Mouse (Mus musculus) liver, embryonic 11.5 days (tissue): ENCODE results near the gene F2. TPM values are rescaled to one million over a fixed set of nuclear protein-coding genes. Genes with fewer than 3 reads are reported as not detected.

Experiments
- ATAC-seq: fragments of 200-750 bp; cut with Nextera tagmentation; replicated peaks from 2 replicates; pipeline ENCODE4 v1.8.0; 2017; ENCODE audit warnings: moderate number of reproducible peaks, mild to moderate bottlenecking, moderate TSS enrichment, moderate library complexity; ENCODE audit not compliant: low FRiP score
- DNase-seq: peaks from one replicate; pipeline ENCODE4 v3.0.0-alpha.2; 2017; ENCODE audit warnings: low spot score
- H3K27ac ChIP-seq: fragments of 300-500 bp; sonication (generic); 2 replicates; pipeline ENCODE4 v1.5.1; 2014; ENCODE audit warnings: mild to moderate bottlenecking, low read depth, low read length, control low read depth
- H3K27me3 ChIP-seq: fragments of 300-500 bp; sonication (generic); replicated peaks from 2 replicates; pipeline ENCODE4 v1.6.1; 2014; ENCODE audit warnings: low read length, mixed read lengths; ENCODE audit not compliant: control insufficient read depth, insufficient read depth
- H3K36me3 ChIP-seq: fragments of 300-500 bp; sonication (generic); 2 replicates; pipeline ENCODE4 v1.6.1; 2014; ENCODE audit warnings: mild to moderate bottlenecking, low read length, moderate library complexity, mixed read lengths; ENCODE audit not compliant: control insufficient read depth, insufficient read depth
- H3K4me1 ChIP-seq: fragments of 300-500 bp; sonication (generic); replicated peaks from 2 replicates; pipeline ENCODE4 v1.6.1; 2014; ENCODE audit warnings: low read length, mixed read lengths; ENCODE audit not compliant: control insufficient read depth, insufficient read depth
- H3K4me2 ChIP-seq: fragments of 300-500 bp; sonication (generic); 2 replicates; pipeline ENCODE4 v1.6.1; 2014; ENCODE audit warnings: mild to moderate bottlenecking, control low read depth, moderate library complexity
- H3K4me3 ChIP-seq: fragments of 300-500 bp; sonication (generic); 2 replicates; pipeline ENCODE4 v1.5.1; 2014; ENCODE audit warnings: low read depth, low read length, control low read depth
- H3K9ac ChIP-seq: fragments of 300-500 bp; sonication (generic); 2 replicates; pipeline ENCODE4 v1.6.1; 2014; ENCODE audit warnings: low read depth, low read length, control low read depth
- H3K9me3 ChIP-seq: fragments of 300-500 bp; sonication (generic); 2 replicates; pipeline ENCODE4 v1.6.1; 2016; ENCODE audit warnings: low read length, inconsistent platforms, mixed read lengths; ENCODE audit not compliant: control insufficient read depth
- WGBS: fragments of 180-500 bp; shearing (Covaris S2); extraction: QIAGEN DNeasy Blood & Tissue Kit; methylation state at CpG from one replicate; pipeline ENCODE4 v1.1.7; 2014; 5-methylcytosine and 5-hydroxymethylcytosine counted together
- polyA plus RNA-seq: library from polyadenylated mRNA; unstranded; fragments of >200 nt; fragmentation: Nextera tagmentation; extraction: Ambion mirVana; gene quantifications from 2 replicates; pipeline ENCODE4 v1.2.1, GENCODE M21; 2014

The F2 gene
- 124 and 136 TPM in 2 replicates for polyA plus RNA-seq

GRCm38 (mm10) chr2:91636229-91636628 lies at the start of gene F2:
Gene F2 (minus strand): TSS chr2:91636414.
- H3K9me3 ChIP-seq: no peaks in the 10 kb centered on the region
- peak; percentile 43; the same call in 1 of the 2 replicates for ATAC-seq
- no peaks in the 10 kb centered on the region for H3K27me3 ChIP-seq
- H3K9ac ChIP-seq: peak within 1 kb of the TSS; percentile 65
- H3K36me3 ChIP-seq: no peaks in the 10 kb centered on the region
- H3K4me3 ChIP-seq: peak within 1 kb of the TSS; percentile 43
- 79% methylated on average over 8 of the region's 8 CpGs for WGBS
- DNase-seq: no peak
- peak within 1 kb of the TSS; percentile 73 for H3K27ac ChIP-seq
- H3K4me2 ChIP-seq: peak within 1 kb of the TSS; percentile 68
- peaks cover 26% of the 10 kb centered on the region for H3K4me1 ChIP-seq

DNA sequence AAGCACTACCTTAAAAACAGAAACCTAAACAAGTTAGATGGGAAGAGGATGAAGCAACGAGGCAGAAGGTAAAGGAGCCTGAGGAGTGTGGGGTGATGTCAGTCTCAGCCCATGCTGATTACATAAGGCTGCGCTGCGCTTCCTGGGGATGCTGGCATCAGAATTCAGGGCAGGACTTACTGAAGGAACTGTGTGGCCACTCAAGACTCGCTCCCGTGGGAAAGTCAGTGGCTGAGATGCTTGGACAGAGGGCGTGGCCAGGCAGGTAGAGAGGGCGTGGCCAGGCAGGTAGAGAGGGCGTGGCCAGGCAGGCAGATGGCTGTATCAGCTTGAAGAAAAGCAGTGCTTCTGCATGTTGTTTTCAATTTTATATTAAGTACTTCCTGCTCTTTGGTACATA lies 47.7 kb upstream of the F2 start:
- no peaks in the 10 kb centered on the region for H3K4me1 ChIP-seq
- H3K4me3 ChIP-seq: no peak overlapping the region
- H3K4me2 ChIP-seq: no peak overlapping the region
- 84% methylated on average over 8 of the region's 8 CpGs for WGBS
- no peak for ATAC-seq
- H3K36me3 ChIP-seq: peaks cover 6% of the 10 kb centered on the region; the same call in 1 of the 2 replicates
- H3K27ac ChIP-seq: no peak overlapping the region
- H3K9ac ChIP-seq: no peak overlapping the region
- H3K27me3 ChIP-seq: no peaks in the 10 kb centered on the region
- H3K9me3 ChIP-seq: no peaks in the 10 kb centered on the region
- no peak for DNase-seq

- H3K27me3 ChIP-seq: no peaks in the 10 kb centered on the region
- no peak overlapping the region for H3K4me3 ChIP-seq
- 59% methylated on average over 4 of the region's 4 CpGs for WGBS
- no peak overlapping the region for H3K4me2 ChIP-seq
- peaks cover 6% of the 10 kb centered on the region; the same call in 1 of the 2 replicates for H3K36me3 ChIP-seq
- ATAC-seq (peak; percentile 60; the same call in 1 of the 2 replicates), DNase-seq (no peak)
- H3K4me1 ChIP-seq: no peaks in the 10 kb centered on the region
- H3K9ac ChIP-seq: no peak overlapping the region
- no peaks in the 10 kb centered on the region for H3K9me3 ChIP-seq
- H3K27ac ChIP-seq: no peak overlapping the region
Measured at GRCm38 (mm10) chr2:91682850-91683249, 46.6 kb upstream of the F2 start.

- Histone ChIP-seq H3K4me2 (no peak overlapping the region), H3K4me3 (no peak overlapping the region), H3K9me3 (no peaks in the 10 kb centered on the region), H3K36me3 (peaks cover 5% of the 10 kb centered on the region; the same call in 1 of the 2 replicates), H3K9ac (no peak overlapping the region), H3K4me1 (no peaks in the 10 kb centered on the region), H3K27ac (no peak overlapping the region), H3K27me3 (no peaks in the 10 kb centered on the region)
- DNase-seq (no peak), ATAC-seq (no peak)
Measured at GRCm38 (mm10) chr2:91676961-91677360, 40.7 kb upstream of the F2 start.

DNA sequence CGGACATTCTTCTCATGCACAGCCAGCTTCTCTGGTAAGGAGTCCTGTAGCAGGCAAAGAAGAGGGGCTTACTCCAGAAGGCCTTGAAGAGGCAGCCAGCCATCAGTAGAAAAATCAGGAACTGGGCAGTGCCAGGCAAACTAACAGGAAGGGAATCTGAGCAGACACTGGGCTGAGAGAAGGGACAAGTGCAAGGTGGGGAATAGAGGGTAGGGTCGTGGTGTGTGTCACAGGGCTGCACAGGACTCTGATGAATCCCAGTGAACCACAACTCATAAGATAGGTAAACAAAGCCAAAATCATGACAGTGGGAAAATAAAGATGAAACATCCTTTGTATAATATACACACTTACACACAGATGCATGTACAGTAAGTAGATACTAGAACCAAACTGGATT lies 40.2 kb upstream of the F2 start:
- Histone ChIP-seq H3K9me3 (no peaks in the 10 kb centered on the region), H3K4me2 (no peak overlapping the region), H3K27me3 (no peaks in the 10 kb centered on the region), H3K27ac (no peak overlapping the region), H3K4me1 (no peaks in the 10 kb centered on the region), H3K9ac (no peak overlapping the region), H3K4me3 (no peak overlapping the region), H3K36me3 (peaks cover 5% of the 10 kb centered on the region; the same call in 1 of the 2 replicates)
- ATAC-seq (no peak), DNase-seq (no peak)
- 76% methylated on average over 2 of the region's 2 CpGs for WGBS

- Histone ChIP-seq H3K27me3 (no peaks in the 10 kb centered on the region), H3K4me2 (no peak overlapping the region), H3K4me1 (no peaks in the 10 kb centered on the region), H3K4me3 (no peak overlapping the region), H3K9me3 (no peaks in the 10 kb centered on the region), H3K27ac (no peak overlapping the region), H3K36me3 (peaks cover 15% of the 10 kb centered on the region), H3K9ac (no peak overlapping the region)
- DNase-seq (no peak), ATAC-seq (no peak)
- WGBS: 95% methylated on average over 5 of the region's 5 CpGs
Measured at GRCm38 (mm10) chr2:91674895-91675294, 38.7 kb upstream of the F2 start.

DNA sequence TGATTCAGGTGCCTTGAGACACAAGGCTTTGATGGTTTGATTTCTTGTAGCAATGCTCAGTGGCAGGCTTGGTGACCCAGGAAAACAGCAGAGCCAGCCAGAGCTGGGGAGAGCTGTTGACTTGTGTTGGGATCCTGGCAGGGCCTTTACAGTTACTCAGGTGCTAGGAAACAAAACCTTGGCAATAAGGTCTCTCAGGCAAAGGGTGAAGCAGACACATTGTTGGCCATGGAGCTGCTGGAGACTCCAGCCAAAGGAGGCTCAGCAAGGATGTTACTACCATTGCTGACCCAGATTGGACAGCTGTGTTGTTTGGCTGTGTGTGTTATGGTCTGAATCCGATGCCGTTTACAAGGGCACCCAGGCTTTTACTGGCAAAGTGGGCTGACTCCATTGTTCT lies 37.4 kb upstream of the F2 start:
- no peaks in the 10 kb centered on the region for H3K9me3 ChIP-seq
- DNase-seq: no peak
- no peak overlapping the region for H3K27ac ChIP-seq
- H3K4me2 ChIP-seq: no peak overlapping the region
- peaks cover 28% of the 10 kb centered on the region for H3K36me3 ChIP-seq
- no peaks in the 10 kb centered on the region for H3K27me3 ChIP-seq
- ATAC-seq: no peak
- 91% methylated on average over 2 of the region's 2 CpGs for WGBS
- no peak overlapping the region for H3K9ac ChIP-seq
- H3K4me3 ChIP-seq: no peak overlapping the region
- no peaks in the 10 kb centered on the region for H3K4me1 ChIP-seq

GRCm38 (mm10) chr2:91670038-91670437 lies 33.8 kb upstream of the F2 start:
- 94% methylated on average over 6 of the region's 6 CpGs for whole genome bisulfite sequencing
- no peak for ATAC-seq
- H3K27ac ChIP-seq: no peak overlapping the region

GRCm38 (mm10) chr2:91669326-91669725 lies 33.1 kb upstream of the F2 start:
- Histone ChIP-seq H3K36me3 (peaks cover 38% of the 10 kb centered on the region), H3K4me2 (no peak overlapping the region), H3K9ac (no peak overlapping the region), H3K4me1 (no peaks in the 10 kb centered on the region), H3K4me3 (no peak overlapping the region), H3K9me3 (no peaks in the 10 kb centered on the region), H3K27me3 (no peaks in the 10 kb centered on the region), H3K27ac (no peak overlapping the region)
- ATAC-seq: no peak
- 93% methylated on average over 8 of the region's 8 CpGs for WGBS
- no peak for DNase-seq

More at GRCm38 (mm10) chr2:91670038-91670437, 33.8 kb upstream of the F2 start:
- H3K9me3 ChIP-seq: no peaks in the 10 kb centered on the region
- no peak overlapping the region for H3K4me3 ChIP-seq
- DNase-seq: no peak
- no peaks in the 10 kb centered on the region for H3K27me3 ChIP-seq
- peaks cover 33% of the 10 kb centered on the region for H3K36me3 ChIP-seq
- no peaks in the 10 kb centered on the region for H3K4me1 ChIP-seq
- H3K4me2 ChIP-seq: no peak overlapping the region
- H3K9ac ChIP-seq: no peak overlapping the region
